Mouse (Mus musculus) myocyte (in vitro differentiated cells): ENCODE measurements around the gene Prkn. TPM values are rescaled to one million over a fixed set of nuclear protein-coding genes. Genes with fewer than 3 reads are reported as not detected.

Experiments
- H3K27me3 ChIP-seq: one replicate; pipeline ENCODE4 v1.6.1; 2011; ENCODE audit not compliant: control insufficient read depth, insufficient read depth, insufficient read length
- H3K36me3 ChIP-seq: one replicate; pipeline ENCODE4 v1.6.1; 2011; ENCODE audit not compliant: control insufficient read depth, insufficient read depth
- H3K4me2 ChIP-seq: one replicate; pipeline ENCODE4 v1.6.1; 2011; ENCODE audit warnings: low read depth, control low read depth
- H3K4me3 ChIP-seq: one replicate; pipeline ENCODE4 v1.5.1; 2011; ENCODE audit warnings: mild to moderate bottlenecking, control low read depth, moderate library complexity
- H3K79me2 ChIP-seq: one replicate; pipeline ENCODE4 v1.6.1; 2011; ENCODE audit not compliant: control insufficient read depth, insufficient read depth
- H3ac ChIP-seq: one replicate; pipeline ENCODE4 v1.6.1; 2011; ENCODE audit not compliant: control insufficient read depth, insufficient read length
- CEBPB ChIP-seq: IDR thresholded peaks from 2 replicates; pipeline ENCODE4 v1.6.1; 2011; ENCODE audit warnings: mild to moderate bottlenecking, moderate library complexity; ENCODE audit not compliant: poor library complexity, insufficient read depth, severe bottlenecking
- E2F4 ChIP-seq: IDR thresholded peaks from one replicate; pipeline ENCODE4 v1.6.1; 2011; ENCODE audit warnings: mild to moderate bottlenecking, control low read depth, moderate library complexity; ENCODE audit not compliant: insufficient read depth
- MAX ChIP-seq: IDR thresholded peaks from one replicate; pipeline ENCODE4 v1.6.1; 2011; ENCODE audit warnings: low read depth, mild to moderate bottlenecking, control low read depth
- MYOD1 ChIP-seq, 3 experiments: IDR thresholded peaks; one replicate each; pipeline ENCODE4 v1.6.1; 2011; ENCODE audit warnings: control low read depth in 2 of 3, low read depth in 2 of 3, mild to moderate bottlenecking in 2 of 3, moderate library complexity in 1 of 3; ENCODE audit not compliant: insufficient read length in 2 of 3, control insufficient read depth in 1 of 3
- MYOG ChIP-seq, 3 experiments: IDR thresholded peaks; one replicate each; pipeline ENCODE4 v1.6.1; 2011; ENCODE audit warnings: control low read depth in 2 of 3, low read depth in 2 of 3, mild to moderate bottlenecking in 2 of 3; ENCODE audit not compliant: insufficient read length in 2 of 3, control insufficient read depth in 1 of 3, insufficient read depth in 1 of 3
- POLR2A ChIP-seq: IDR thresholded peaks from one replicate; pipeline ENCODE4 v1.6.1; 2011; ENCODE audit warnings: low read depth, mild to moderate bottlenecking, control low read depth, moderate library complexity; ENCODE audit not compliant: insufficient read length
- POLR2AphosphoS2 ChIP-seq: IDR thresholded peaks from one replicate; pipeline ENCODE4 v1.6.1; 2011; ENCODE audit warnings: low read depth, control low read depth; ENCODE audit not compliant: insufficient read length
- REST ChIP-seq: IDR thresholded peaks from one replicate; pipeline ENCODE4 v1.6.1; 2011; ENCODE audit warnings: mild to moderate bottlenecking, control low read depth, moderate library complexity; ENCODE audit not compliant: insufficient read depth, insufficient read length
- SRF ChIP-seq: IDR thresholded peaks from one replicate; pipeline ENCODE4 v1.6.1; 2011; ENCODE audit warnings: low read depth; ENCODE audit not compliant: control insufficient read depth, insufficient read length
- TCF12 ChIP-seq: IDR thresholded peaks from one replicate; pipeline ENCODE4 v1.6.1; 2011; ENCODE audit warnings: mild to moderate bottlenecking, control low read depth; ENCODE audit not compliant: poor library complexity, insufficient read depth, severe bottlenecking
- TCF3 ChIP-seq: IDR thresholded peaks from one replicate; pipeline ENCODE4 v1.6.1; 2011; ENCODE audit warnings: low read depth, control low read depth; ENCODE audit not compliant: insufficient read length
- USF1 ChIP-seq: IDR thresholded peaks from one replicate; pipeline ENCODE4 v1.6.1; 2011; ENCODE audit warnings: low read depth, mild to moderate bottlenecking, control low read depth, moderate library complexity
- polyA plus RNA-seq: library from polyadenylated mRNA; unstranded; fragments of >200 nt; fragmentation: generic; extraction: Trizol; gene quantifications from one replicate; pipeline ENCODE4 v1.2.1, GENCODE M21; 2012; ENCODE audit warnings: missing spikeins

The Prkn gene
- polyA plus RNA-seq, 1 experiment = 0.26 TPM

DNA sequence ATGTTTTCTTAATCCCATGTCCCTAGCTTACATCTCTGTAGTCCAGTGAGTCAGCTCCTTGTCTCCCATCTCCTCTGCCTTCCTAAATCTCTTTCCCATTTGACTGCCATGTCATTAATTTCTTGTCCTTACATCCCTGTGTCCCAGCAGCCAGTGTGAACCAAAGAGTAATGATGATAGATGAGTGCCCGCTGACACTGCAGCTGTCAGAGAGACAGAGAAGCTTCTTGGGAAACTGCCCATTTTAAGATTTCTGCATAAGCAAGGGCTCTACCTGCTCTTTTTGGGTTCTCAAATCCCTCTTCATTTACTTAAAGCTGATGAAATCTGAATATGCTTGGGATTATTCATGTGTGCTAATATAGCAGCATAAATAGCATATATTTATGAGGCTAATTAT, 321.3 kb downstream of the Prkn start:
- TF ChIP-seq USF1 (no peak), TCF12 (no peak), SRF (no peak), MYOG (IDR thresholded peaks at IDR 0.05; ENCODE audit: control insufficient read depth in 1 of 3, insufficient read depth in 1 of 3, insufficient read length in 2 of 3, low read depth in 2 of 3) (no peak)
- H3K4me3 ChIP-seq = no peak overlapping the region
- no peaks in the 10 kb centered on the region for H3K79me2 ChIP-seq
- H3K36me3 ChIP-seq = no peaks in the 10 kb centered on the region
- H3ac ChIP-seq = no peak overlapping the region
- no peak overlapping the region for H3K4me2 ChIP-seq
- H3K27me3 ChIP-seq = no peaks in the 10 kb centered on the region

GRCm38 (mm10) chr17:11162770-11163169, 322.6 kb downstream of the Prkn start:
- Histone ChIP-seq H3K4me3 (no peak overlapping the region), H3ac (no peak overlapping the region), H3K36me3 (no peaks in the 10 kb centered on the region), H3K79me2 (no peaks in the 10 kb centered on the region), H3K4me2 (no peak overlapping the region), H3K27me3 (no peaks in the 10 kb centered on the region)
- no peak for TF ChIP-seq USF1
- no peak for TF ChIP-seq REST
- TF ChIP-seq SRF = no peak
- no peak for TF ChIP-seq MYOG (IDR thresholded peaks at IDR 0.05; ENCODE audit: control insufficient read depth in 1 of 3, insufficient read depth in 1 of 3, insufficient read length in 2 of 3, low read depth in 2 of 3)
- no peak for TF ChIP-seq CEBPB
- no peak for TF ChIP-seq POLR2AphosphoS2
- TF ChIP-seq MYOD1 (IDR thresholded peaks at IDR 0.05; ENCODE audit: control insufficient read depth in 1 of 3, insufficient read length in 2 of 3, low read depth in 2 of 3) = no peak
- TF ChIP-seq POLR2A = no peak
- TF ChIP-seq TCF3 = no peak
- TF ChIP-seq TCF12 = no peak
- no peak for TF ChIP-seq E2F4
- TF ChIP-seq MAX = no peak

GRCm38 (mm10) chr17:11187356-11187755, 347.2 kb downstream of the Prkn start:
- no peak overlapping the region for H3ac ChIP-seq
- H3K36me3 ChIP-seq = no peaks in the 10 kb centered on the region
- no peak overlapping the region for H3K4me2 ChIP-seq
- H3K27me3 ChIP-seq = no peaks in the 10 kb centered on the region
- no peaks in the 10 kb centered on the region for H3K79me2 ChIP-seq
- TF ChIP-seq POLR2A (no peak), TCF3 (no peak), USF1 (no peak), MYOG (IDR thresholded peaks at IDR 0.05; ENCODE audit: control insufficient read depth in 1 of 3, insufficient read depth in 1 of 3, insufficient read length in 2 of 3, low read depth in 2 of 3) (no peak), REST (no peak), SRF (no peak), E2F4 (no peak), POLR2AphosphoS2 (no peak), MYOD1 (IDR thresholded peaks at IDR 0.05; ENCODE audit: control insufficient read depth in 1 of 3, insufficient read length in 2 of 3, low read depth in 2 of 3) (no peak)
- no peak overlapping the region for H3K4me3 ChIP-seq

- Histone ChIP-seq H3K4me3 (no peak overlapping the region), H3K4me2 (no peak overlapping the region), H3K79me2 (no peaks in the 10 kb centered on the region), H3K27me3 (no peaks in the 10 kb centered on the region), H3K36me3 (no peaks in the 10 kb centered on the region), H3ac (no peak overlapping the region)
- no peak for TF ChIP-seq TCF3
- no peak for TF ChIP-seq MYOD1 (IDR thresholded peaks at IDR 0.05; ENCODE audit: control insufficient read depth in 1 of 3, insufficient read length in 2 of 3, low read depth in 2 of 3)
- no peak for TF ChIP-seq REST
- no peak for TF ChIP-seq SRF
- TF ChIP-seq POLR2AphosphoS2 = no peak
- TF ChIP-seq CEBPB = no peak
- TF ChIP-seq MYOG (IDR thresholded peaks at IDR 0.05; ENCODE audit: control insufficient read depth in 1 of 3, insufficient read depth in 1 of 3, insufficient read length in 2 of 3, low read depth in 2 of 3) = no peak
- TF ChIP-seq TCF12 = no peak
- TF ChIP-seq E2F4 = no peak
- TF ChIP-seq USF1 = no peak
- no peak for TF ChIP-seq POLR2A
- no peak for TF ChIP-seq MAX
Observed at GRCm38 (mm10) chr17:11188494-11188893, 348.3 kb downstream of the Prkn start.

GRCm38 (mm10) chr17:11190306-11190705, 350.1 kb downstream of the Prkn start:
- Histone ChIP-seq H3K4me3 (no peak overlapping the region), H3K27me3 (no peaks in the 10 kb centered on the region), H3K4me2 (no peak overlapping the region), H3ac (no peak overlapping the region), H3K79me2 (no peaks in the 10 kb centered on the region), H3K36me3 (no peaks in the 10 kb centered on the region)
- TF ChIP-seq REST (no peak), TCF12 (no peak), MAX (no peak), MYOD1 (IDR thresholded peaks at IDR 0.05; ENCODE audit: control insufficient read depth in 1 of 3, insufficient read length in 2 of 3, low read depth in 2 of 3) (no peak), MYOG (IDR thresholded peaks at IDR 0.05; ENCODE audit: control insufficient read depth in 1 of 3, insufficient read depth in 1 of 3, insufficient read length in 2 of 3, low read depth in 2 of 3) (no peak), USF1 (no peak), POLR2AphosphoS2 (no peak), SRF (no peak), POLR2A (no peak), CEBPB (no peak), TCF3 (no peak)
